Mouse (Mus musculus): ENCODE measurements around the gene Cbx3. TPM values are rescaled to one million over a fixed set of nuclear protein-coding genes. Genes with fewer than 3 reads are reported as not detected.

Gene Cbx3
- polyA plus RNA-seq (2015; fragmentation: Nextera tagmentation; extraction: Ambion mirVana), result 380 and 384 TPM in 2 replicates

DNA sequence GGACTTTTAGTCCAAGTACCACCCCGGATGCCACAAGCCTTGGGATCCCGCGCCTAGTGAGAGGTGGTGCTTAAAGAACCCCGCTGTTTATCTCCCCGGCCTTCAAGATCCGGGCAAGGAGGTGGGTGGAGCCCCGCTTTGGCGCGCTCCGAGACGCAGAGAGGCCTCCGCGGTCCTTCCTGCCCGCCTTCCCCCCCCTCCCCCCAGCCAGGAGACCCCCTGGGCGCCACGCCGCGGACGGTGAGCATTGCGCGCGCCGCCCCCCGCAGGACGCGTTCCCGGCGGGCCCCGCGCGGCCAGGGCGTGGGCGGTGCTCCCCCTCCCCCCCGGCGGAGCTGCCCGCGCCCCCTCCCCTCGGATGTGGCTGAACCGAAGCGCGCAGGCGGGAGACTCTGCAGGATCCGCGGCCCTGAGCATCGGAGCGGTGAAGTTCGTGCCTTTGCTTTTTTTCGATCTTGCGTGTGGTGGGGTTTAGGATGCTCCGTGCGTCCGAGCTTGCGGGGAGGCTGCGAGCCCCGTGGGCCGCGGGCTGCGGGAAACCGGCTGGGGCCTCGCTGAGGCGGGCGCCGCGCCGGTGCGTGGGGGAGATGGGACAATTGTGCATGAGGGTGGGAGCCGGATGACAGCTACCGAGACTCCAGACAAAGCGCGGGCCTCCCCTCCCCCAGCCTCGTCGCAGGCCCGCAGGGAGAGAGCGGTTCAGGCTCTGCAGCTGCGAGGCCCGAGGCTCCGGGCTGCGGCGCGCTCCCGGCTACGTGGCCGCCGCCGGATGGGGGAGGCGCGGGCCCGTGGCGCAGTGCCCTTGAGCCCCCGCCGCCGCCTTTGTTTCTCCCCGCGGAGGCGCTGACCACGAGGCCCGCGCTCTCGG lies at the start of gene Cbx3:
Gene Cbx3 (plus strand): TSS at position 50 of the 868 bp plus-strand sequence.
- Histone ChIP-seq H3K4me2 (replicated peaks) (peak within 1 kb of the TSS; percentile 43), H3K27me3 (no peaks in the 10 kb centered on the region), H3K9ac (peak within 1 kb of the TSS; percentile 96), H3K27ac (replicated peaks) (peak within 1 kb of the TSS; percentile 100), H3K9me3 (replicated peaks) (no peaks in the 10 kb centered on the region), H3K4me1 (peaks cover 23% of the 10 kb centered on the region), H3K4me3 (replicated peaks) (peak within 1 kb of the TSS; percentile 87), H3K36me3 (peaks cover 37% of the 10 kb centered on the region)
- peak; percentile 89 for ATAC-seq (ENCODE audit: insufficient number of reproducible peaks, low FRiP score, low TSS enrichment, low read depth)
- under 1% methylated on average over 97 of the region's 99 CpGs for WGBS

DNA sequence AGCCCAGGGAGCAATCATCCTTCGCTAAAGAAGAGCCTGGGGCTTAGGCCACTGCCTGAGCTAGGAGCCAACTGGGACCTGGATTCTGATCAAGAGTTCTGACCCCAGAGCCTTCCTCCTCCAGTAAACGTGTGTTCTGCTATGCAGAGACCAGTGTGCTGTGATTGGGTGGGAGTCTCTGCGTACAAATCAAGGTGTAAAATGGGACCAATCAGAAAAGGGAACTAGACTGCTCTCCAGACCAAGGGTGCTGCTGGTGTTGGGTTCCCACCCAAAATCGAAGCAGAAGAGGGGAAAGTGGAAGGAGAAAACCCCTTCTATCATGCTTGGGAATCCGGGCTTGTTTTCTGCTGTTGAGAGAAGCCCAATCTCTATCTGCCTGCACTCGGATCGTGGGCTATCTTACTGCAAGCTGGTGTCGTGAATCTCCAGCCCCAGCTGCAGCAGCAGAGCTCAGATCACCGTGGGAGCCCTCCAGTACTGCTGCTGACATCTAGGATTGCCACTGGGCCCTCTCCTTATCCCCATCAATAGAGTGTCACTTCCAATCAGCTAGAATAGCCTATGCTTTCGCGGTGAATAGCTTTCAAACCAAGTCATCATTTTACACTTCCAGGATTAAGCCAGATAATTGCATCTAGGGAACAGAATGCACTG lies 46.6 kb upstream of the Cbx3 start:
- H3K36me3 ChIP-seq, result no peaks in the 10 kb centered on the region
- H3K27ac ChIP-seq (replicated peaks), result no peak overlapping the region
- no peak for ATAC-seq (ENCODE audit: insufficient number of reproducible peaks, low FRiP score, low TSS enrichment, low read depth)
- no peak overlapping the region for H3K9ac ChIP-seq
- WGBS, result 45% methylated on average over 11 of the region's 11 CpGs
- H3K4me1 ChIP-seq, result no peaks in the 10 kb centered on the region
- no peak overlapping the region for H3K4me3 ChIP-seq (replicated peaks)
- no peaks in the 10 kb centered on the region for H3K9me3 ChIP-seq (replicated peaks)
- H3K4me2 ChIP-seq (replicated peaks), result no peak overlapping the region
- no peaks in the 10 kb centered on the region for H3K27me3 ChIP-seq

DNA sequence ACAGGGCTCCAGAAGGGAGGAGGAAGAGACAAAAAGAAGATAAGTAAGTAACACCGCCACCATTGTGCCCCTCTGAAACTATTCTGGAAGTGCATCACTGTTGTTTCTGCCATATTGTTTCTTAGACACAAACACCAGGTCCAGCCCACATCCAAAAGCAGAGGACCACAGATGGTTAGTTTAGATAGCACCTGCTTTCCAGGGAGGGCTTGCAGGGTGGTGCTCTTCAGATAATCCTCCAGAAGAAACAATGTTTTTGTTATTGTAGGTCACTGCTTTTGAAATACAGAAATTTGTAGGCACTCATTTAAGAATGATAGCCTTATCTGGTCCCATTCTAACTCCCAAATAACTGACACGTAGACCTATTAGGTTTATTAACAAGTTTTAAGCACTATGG lies 45.6 kb upstream of the Cbx3 start:
- no peak overlapping the region for H3K4me2 ChIP-seq (replicated peaks)
- H3K27me3 ChIP-seq, result no peaks in the 10 kb centered on the region
- WGBS, result 94% methylated on average over 2 of the region's 2 CpGs
- no peaks in the 10 kb centered on the region for H3K36me3 ChIP-seq
- H3K4me1 ChIP-seq, result no peaks in the 10 kb centered on the region
- H3K9me3 ChIP-seq (replicated peaks), result no peaks in the 10 kb centered on the region
- no peak for ATAC-seq (ENCODE audit: insufficient number of reproducible peaks, low FRiP score, low TSS enrichment, low read depth)
- H3K9ac ChIP-seq, result no peak overlapping the region
- H3K27ac ChIP-seq (replicated peaks), result no peak overlapping the region
- H3K4me3 ChIP-seq (replicated peaks), result no peak overlapping the region

DNA sequence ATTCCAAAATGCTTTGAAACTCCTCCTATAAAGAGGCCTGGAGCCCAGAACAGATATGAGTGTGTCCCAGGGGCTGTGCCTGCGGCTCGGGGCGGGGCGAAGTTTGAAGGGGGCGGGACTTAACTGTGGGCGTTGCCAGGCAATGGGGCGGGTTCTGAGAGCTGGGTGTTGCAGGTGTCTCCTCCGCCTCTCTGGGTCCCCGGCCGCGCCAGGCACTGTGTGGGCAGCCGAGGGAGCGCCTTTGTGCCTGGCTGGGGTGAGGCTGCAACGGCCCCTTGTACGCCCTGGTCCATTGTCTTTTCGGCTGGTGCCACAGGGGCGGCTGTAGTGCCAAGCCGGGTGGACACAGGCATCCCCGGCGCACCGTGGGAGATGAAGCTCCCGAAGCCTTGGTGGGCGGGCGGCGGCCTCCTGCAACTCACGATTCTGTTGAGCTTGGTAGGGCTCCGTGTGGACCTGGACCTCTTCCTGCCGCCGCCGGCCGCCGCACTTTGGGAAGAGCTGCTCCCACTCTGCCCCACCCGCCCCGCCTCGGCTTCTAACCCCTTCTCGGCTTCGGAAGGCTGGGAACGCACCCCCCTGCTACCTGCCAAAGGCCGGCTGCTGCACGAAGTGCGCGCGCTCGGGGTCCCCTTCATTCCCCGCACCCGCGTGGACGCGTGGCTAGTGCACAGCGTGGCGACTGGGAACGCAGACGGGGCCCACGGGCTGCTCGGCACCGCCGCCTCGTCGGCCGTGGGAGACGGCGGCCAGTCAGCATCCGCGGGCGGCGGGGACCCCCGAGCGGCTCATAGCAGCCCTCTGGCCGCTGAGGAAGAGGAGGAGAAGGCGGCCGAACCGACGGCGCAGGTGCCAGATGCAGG lies 37.4 kb upstream of the Cbx3 start, which contains the start of gene Nfe2l3:
Gene Nfe2l3 (plus strand): TSS at position 136 of the 863 bp plus-strand sequence.
- peak; percentile 76 for ATAC-seq (ENCODE audit: insufficient number of reproducible peaks, low FRiP score, low TSS enrichment, low read depth)
- Histone ChIP-seq H3K4me1 (peaks cover 23% of the 10 kb centered on the region), H3K4me2 (replicated peaks) (peak within 1 kb of the TSS; percentile 95), H3K9ac (peak within 1 kb of the TSS; percentile 31), H3K36me3 (no peaks in the 10 kb centered on the region), H3K4me3 (replicated peaks) (peak within 1 kb of the TSS; percentile 54), H3K27ac (replicated peaks) (0 out of 2 replicates have a peak within 1 kb of the TSS, but pooled peaks have one; percentile 39), H3K27me3 (peaks cover 19% of the 10 kb centered on the region), H3K9me3 (replicated peaks) (no peaks in the 10 kb centered on the region)
- WGBS, result under 1% methylated on average over 74 of the region's 74 CpGs

DNA sequence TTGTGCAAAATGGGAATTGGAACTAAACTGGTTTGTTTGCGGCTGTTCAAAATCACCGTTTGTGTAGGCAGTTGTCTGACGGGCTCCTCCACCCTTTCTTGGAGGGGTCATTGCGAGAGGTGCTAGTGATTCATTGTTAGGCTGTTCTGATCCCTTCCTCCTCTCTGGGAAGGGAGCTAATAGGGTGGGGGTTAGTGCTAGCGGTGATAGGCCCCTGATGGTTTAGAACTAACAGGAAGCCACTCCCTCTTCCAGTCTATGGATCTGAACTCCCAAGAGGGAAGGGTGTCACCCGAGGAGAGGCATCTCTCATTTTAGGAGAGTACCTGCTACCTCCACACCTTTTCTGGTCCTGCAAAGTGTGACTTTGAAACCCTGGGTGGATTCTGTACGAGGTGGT lies 35.9 kb upstream of the Cbx3 start:
- no peak overlapping the region for H3K4me2 ChIP-seq (replicated peaks)
- 37% methylated on average over 7 of the region's 7 CpGs for WGBS

DNA sequence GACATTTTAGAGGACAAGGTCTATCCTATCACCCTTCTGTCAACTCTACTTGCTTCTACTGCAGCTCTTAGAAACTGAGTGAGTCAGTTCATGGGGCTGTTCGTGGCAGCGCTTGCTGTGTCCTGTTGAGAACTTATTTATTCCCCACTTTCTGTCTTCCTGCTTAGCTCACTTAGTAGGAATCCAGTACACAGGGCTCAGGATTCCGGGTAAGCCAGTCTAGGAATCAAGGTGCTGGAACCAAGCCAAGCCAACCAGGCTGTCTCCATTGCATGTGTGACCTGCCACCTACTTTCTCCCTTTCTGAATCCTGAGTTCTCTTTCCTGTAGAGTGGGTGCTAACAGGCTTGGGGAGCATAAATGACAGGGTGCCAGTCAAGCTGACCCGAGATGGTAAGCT lies 32.5 kb upstream of the Cbx3 start:
- WGBS, result 58% methylated on average over 4 of the region's 4 CpGs
- no peak overlapping the region for H3K4me2 ChIP-seq (replicated peaks)
- no peak for ATAC-seq (ENCODE audit: insufficient number of reproducible peaks, low FRiP score, low TSS enrichment, low read depth)
- H3K4me3 ChIP-seq (replicated peaks), result no peak overlapping the region
- H3K9me3 ChIP-seq (replicated peaks), result no peaks in the 10 kb centered on the region
- H3K36me3 ChIP-seq, result no peaks in the 10 kb centered on the region
- peaks cover 13% of the 10 kb centered on the region for H3K27me3 ChIP-seq
- H3K4me1 ChIP-seq, result peaks cover 19% of the 10 kb centered on the region
- H3K9ac ChIP-seq, result no peak overlapping the region
- H3K27ac ChIP-seq (replicated peaks), result 0 out of 2 replicates have a peak overlapping the region, but pooled peaks have one; percentile 24

More for the DNA sequence above, 35.9 kb upstream of the Cbx3 start:
- no peak for ATAC-seq (ENCODE audit: insufficient number of reproducible peaks, low FRiP score, low TSS enrichment, low read depth)
- Histone ChIP-seq H3K27me3 (peaks cover 19% of the 10 kb centered on the region), H3K4me1 (peaks cover 23% of the 10 kb centered on the region), H3K4me3 (replicated peaks) (peak overlapping the region; percentile 54; the same call in 1 of the 2 replicates), H3K9ac (no peak overlapping the region), H3K27ac (replicated peaks) (no peak overlapping the region), H3K9me3 (replicated peaks) (no peaks in the 10 kb centered on the region), H3K36me3 (no peaks in the 10 kb centered on the region)

DNA sequence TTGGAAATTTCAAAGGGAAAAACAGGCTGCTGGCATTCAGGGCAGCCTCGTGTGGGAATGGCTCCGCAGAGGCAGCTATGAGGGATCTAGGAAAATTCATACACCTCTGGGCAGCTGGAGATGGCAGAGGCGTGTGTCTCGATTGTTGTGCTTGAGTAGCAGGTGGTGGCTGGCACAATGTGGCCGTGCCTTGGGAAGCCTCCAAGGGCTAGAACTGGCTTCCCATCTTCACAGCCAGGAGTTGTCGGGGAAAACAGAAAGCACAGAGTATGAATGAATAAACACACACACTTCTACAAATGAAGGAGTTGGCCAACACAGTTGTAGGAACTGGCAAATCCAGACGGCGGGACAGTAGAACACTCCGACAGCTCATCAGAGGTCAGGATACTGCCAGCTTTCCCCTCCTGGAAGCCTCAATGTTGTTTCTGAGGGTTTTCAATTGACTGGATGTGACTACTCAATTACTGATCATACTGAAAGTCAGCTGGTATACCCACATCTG lies 31.3 kb upstream of the Cbx3 start:
- 82% methylated on average over 9 of the region's 9 CpGs for WGBS
- H3K4me1 ChIP-seq, result peaks cover 9% of the 10 kb centered on the region; the same call in 1 of the 2 replicates
- H3K36me3 ChIP-seq, result no peaks in the 10 kb centered on the region
- ATAC-seq (ENCODE audit: insufficient number of reproducible peaks, low FRiP score, low TSS enrichment, low read depth), result no peak
- H3K27ac ChIP-seq (replicated peaks), result no peak overlapping the region
- no peak overlapping the region for H3K9ac ChIP-seq
- H3K4me2 ChIP-seq (replicated peaks), result no peak overlapping the region
- H3K27me3 ChIP-seq, result peaks cover under 1% of the 10 kb centered on the region; the same call in 1 of the 2 replicates
- no peaks in the 10 kb centered on the region for H3K9me3 ChIP-seq (replicated peaks)
- no peak overlapping the region for H3K4me3 ChIP-seq (replicated peaks)

DNA sequence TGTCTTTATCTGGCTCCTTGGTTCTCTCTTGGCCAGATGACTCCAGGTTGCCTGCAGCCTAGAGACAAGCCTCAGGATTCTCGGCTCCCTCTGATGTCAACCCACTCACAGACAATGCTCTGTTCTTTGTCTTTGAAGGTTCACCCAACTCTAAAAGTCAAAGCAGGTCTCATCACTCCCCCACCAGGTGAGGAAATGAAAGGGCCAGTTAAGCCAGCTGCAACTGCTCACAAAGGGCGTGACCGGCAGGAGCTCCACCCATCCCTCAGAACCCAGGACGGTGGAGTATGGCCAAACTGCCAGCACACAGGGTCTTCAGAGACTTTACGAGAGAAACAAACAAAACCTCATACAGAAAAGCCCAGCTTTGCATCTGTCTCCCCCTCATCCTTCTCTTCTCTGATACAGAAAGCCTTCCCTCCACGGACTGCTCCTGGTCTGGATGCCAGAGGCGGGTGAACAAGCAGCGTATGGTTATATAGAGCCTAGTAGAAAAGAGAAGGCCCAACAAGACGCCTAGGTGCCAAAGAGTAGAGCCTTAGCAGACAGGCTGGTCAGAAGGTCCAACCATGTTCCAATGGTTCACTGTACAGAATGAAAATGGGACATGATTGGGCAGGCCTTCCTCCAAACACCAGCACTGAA lies 27.8 kb upstream of the Cbx3 start:
- no peak for ATAC-seq (ENCODE audit: insufficient number of reproducible peaks, low FRiP score, low TSS enrichment, low read depth)
- no peak overlapping the region for H3K9ac ChIP-seq
- no peaks in the 10 kb centered on the region for H3K27me3 ChIP-seq
- no peak overlapping the region for H3K27ac ChIP-seq (replicated peaks)
- no peak overlapping the region for H3K4me2 ChIP-seq (replicated peaks)
- no peak overlapping the region for H3K4me3 ChIP-seq (replicated peaks)
- H3K4me1 ChIP-seq, result peaks cover 4% of the 10 kb centered on the region; the same call in 1 of the 2 replicates
- 53% methylated on average over 9 of the region's 9 CpGs for WGBS
- no peaks in the 10 kb centered on the region for H3K9me3 ChIP-seq (replicated peaks)
- H3K36me3 ChIP-seq, result no peaks in the 10 kb centered on the region

DNA sequence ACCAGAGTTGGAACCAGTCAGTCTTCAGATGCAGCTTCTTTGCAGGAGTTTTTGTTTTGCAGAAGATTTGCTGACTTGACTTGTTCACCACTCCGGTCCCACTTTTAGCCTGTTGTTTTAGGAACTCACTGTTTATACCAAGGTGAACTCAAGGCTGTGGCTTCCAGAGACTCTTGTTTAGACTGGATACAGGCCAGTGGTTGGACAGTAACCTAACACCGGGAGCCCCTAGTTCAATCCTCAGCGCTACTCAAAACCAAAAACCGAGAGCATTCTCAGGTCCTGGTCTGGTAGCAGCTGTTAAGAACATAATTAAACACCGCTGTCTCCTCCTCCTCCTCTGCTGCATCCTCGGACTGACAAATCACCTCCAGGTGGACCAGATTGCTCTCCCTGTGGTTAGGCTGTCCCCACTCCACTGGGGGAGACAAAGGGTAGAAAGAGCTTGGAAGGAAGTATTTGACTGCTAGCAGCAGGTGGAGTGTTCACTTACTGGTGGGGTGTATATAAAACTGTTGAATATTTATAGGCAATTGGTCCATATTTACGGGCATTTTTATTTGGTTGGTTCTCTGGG lies 17.1 kb upstream of the Cbx3 start:
- H3K4me2 ChIP-seq (replicated peaks), result no peak overlapping the region
- no peak overlapping the region for H3K27ac ChIP-seq (replicated peaks)
- WGBS, result 46% methylated on average over 7 of the region's 7 CpGs
- ATAC-seq (ENCODE audit: insufficient number of reproducible peaks, low FRiP score, low TSS enrichment, low read depth), result no peak
- H3K9me3 ChIP-seq (replicated peaks), result no peaks in the 10 kb centered on the region
- no peak overlapping the region for H3K4me3 ChIP-seq (replicated peaks)
- no peaks in the 10 kb centered on the region for H3K27me3 ChIP-seq
- H3K4me1 ChIP-seq, result no peaks in the 10 kb centered on the region
- peaks cover 8% of the 10 kb centered on the region; the same call in 1 of the 2 replicates for H3K36me3 ChIP-seq
- no peak overlapping the region for H3K9ac ChIP-seq

DNA sequence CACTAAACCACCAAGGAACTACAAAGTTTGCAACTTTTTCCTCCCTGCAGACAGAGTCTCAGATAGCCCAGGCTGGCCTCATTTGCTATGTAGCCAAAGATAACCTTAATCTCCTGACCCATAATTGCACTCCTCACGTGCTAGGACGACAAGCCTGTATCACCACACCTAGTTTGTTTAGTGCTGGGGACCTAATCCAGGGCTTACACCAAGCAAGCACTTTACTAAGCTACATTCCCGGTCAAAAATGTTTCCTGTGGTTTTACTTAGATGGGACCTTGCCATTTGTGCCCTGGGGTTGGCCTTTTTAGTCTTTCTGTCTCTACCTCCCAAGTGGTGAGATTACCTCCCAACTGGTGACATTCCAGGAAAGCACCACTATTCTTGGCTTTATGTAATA lies 15.2 kb upstream of the Cbx3 start:
- 36% methylated on average over 3 of the region's 3 CpGs for WGBS
- no peak overlapping the region for H3K4me3 ChIP-seq (replicated peaks)
- H3K9me3 ChIP-seq (replicated peaks), result no peaks in the 10 kb centered on the region
- H3K36me3 ChIP-seq, result peaks cover 21% of the 10 kb centered on the region
- H3K27ac ChIP-seq (replicated peaks), result no peak overlapping the region
- H3K4me1 ChIP-seq, result no peaks in the 10 kb centered on the region
- no peak for ATAC-seq (ENCODE audit: insufficient number of reproducible peaks, low FRiP score, low TSS enrichment, low read depth)
- no peak overlapping the region for H3K9ac ChIP-seq
- no peaks in the 10 kb centered on the region for H3K27me3 ChIP-seq
- no peak overlapping the region for H3K4me2 ChIP-seq (replicated peaks)
